Mouse (Mus musculus) monocyte, adult 2 months (primary cell): ENCODE data around the gene Akr1b8.
"Not testable (repeated sequence)": the region's sequence is repeated elsewhere in the genome, so short reads cannot be mapped to it uniquely, and the experiment has no call there.

Experiments used
- DNase-seq, 2 experiments: peaks; one replicate each; pipeline ENCODE4 v3.0.0; 2022; ENCODE audit warnings: low spot score in 2 of 2, low read depth in 1 of 2

The Akr1b8 gene

DNA sequence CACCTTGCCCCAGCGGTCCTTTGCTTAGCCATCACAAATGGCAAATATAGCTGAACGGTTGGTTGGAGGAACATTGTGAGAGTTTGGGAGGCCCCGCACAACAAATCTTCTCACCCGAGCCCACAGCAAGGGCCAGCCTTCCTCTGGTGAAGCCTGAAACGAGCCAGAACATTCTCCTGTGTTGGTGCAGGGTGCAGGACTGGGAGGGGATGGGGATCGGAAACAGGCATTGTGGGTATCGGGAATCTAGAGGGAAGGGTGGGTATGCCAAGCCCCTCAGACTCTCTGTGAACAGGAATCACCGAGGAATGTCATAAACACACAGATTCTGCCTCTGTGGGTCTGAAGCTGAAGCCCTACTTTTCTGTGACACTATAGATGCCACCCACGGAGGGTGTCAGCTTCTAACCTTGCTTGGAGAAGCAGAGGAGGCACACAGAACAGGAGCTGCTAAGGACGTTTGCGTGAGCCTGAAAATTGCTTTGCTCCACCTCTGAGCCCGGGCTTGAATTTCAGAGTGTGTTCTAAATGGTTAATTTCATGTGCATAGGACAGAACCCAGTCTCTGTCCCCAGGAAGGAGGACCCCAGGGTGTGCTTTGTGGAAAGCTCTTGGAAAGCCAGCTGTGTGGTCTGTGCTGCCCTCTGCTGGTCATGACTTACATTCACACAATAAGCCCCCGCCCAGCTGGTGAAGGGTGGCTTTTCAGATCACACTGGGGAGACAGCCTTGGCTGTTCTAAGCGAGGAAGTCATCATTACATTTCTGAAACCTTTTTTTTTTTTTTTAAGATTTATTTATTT is 7.6 kb upstream of the Akr1b8 start:
- peak in 1 of 2 experiments; percentile 25 for DNase-seq

DNA sequence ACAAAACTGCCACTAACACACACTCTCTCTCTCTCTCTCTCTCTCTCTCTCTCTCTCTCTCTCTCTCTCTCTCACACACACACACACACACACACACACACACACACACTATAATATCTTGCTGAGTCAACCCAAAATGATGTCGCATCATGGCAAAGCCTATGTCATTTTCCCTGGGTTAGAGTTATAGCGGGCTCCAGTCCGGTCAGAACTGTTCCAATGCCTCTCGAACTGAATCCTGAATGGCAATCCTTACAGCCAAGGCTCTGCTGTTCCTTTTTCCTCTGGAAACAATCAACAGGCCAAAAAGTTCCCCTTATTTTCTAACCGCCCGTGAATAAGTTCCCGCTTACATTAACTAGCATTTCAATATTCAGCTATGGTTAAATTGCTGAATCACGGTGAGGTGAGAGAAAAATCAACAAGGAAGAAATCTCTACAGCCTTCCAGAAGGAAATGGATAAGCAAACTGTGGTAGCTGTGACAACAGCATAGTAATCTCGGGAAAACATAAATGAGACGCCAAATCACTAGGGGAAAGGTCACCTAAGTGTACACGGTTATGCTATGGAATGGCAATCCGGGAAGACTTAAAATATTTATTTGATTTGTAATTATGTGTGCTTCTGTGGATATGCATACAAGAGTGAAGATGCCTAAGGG is 3.8 kb upstream of the Akr1b8 start:
- no peak for DNase-seq

DNA sequence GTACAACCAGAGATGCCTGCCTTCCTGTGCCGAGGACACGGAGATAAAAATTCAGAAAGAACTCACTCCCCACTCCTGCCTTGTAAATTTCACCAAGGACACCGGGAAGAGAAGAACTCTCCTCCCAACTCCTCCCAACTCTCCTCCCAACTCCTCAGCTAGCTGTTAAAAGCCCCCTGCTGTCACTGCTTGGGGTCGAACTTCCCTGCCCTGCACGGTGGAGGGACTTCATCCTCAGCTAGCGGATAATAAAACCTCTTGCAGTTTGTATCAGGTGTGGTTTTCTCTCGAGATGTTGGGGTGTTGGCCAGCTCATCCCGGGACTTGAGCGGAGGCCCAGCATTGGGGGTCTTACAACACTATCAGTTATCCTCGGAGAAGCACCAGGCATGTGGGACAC is 2.4 kb upstream of the Akr1b8 start:
- DNase-seq = not testable (repeated sequence)

DNA sequence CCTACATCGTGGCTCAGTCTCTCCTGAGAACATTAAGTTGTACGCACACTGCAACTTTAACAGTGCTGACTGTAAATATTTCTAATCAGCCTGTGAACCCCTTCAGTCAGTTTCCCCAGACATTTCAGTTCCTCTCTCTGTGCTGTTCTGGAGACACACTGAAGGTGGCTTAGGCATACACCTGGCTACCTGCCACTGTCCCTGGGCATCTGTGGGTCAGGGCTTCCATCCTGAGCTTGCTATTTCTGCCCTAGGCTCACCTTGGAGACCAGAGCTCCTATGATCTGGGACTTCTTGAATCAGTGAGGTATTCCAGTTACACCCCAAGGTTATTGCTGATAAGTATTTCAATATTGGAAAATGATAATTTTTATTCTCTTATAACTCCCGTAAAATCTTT is 1.5 kb upstream of the Akr1b8 start:
- no peak for DNase-seq

DNA sequence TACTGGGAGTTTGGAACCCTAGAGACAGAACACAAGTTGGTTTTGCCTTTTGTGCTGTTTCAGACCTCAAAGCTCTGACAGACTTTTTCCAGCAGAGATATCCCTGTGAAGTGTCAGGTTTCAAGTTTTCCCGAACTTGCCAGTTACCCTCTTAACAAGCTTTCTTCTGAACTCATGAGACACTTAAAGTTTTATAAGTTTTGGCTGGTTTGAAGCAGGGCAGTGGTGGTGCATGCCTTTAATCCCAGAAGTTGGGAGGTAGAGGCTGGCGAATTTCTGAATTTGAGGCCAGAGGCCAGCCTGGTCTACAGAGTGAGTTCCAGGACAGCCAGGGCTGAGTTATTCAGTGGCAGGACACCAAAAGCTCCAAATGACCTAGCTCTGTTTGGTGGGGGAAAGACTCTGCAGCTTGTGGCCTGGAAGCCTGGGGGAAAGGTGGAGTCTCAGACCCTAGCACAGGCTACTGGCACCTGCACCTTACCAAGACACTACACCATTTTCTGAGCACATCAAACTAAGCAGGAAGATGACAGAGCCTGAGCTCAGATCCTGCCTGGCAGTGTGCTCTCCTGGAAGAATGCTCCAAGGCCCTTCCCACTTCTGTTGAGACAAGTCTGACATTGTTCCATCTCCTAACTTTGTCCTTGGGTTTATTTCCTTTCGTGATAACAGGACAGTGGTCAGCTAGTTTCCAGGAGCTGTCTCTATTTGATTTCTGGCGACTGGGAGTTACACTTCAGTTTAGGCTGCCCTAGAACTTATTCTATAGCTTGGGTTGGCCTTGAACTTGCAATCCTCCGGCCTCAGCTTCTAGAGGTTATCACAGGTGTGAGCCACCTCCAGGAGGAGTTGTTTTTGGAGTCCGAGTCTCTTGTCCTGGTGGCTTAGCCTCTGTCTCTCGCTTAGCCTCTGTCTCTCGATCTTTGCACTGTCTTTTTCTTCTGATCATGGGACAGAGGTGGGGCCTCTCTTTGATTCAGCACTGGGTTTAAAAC is 732 bp downstream of the Akr1b8 start:
- DNase-seq = no peak

DNA sequence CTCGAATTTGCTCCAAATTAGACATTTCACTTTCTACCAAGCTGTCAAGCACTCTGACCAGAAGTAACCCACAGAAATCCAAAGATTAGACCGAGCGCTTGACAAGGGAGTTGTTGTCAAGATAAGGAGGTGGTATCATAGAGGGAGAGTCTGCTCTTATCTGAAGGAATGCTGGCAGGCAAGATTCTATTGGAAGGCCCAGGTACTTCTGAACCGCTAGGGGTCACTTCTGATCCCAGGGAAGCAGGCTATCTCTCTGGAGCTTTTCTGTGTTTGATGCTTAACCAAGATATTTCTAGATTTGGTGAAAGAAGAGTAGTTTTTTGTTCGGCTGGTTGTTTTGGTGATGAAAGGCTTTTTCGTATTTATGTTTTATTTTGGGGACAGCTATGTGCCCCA is 1.4 kb downstream of the Akr1b8 start:
- no peak for DNase-seq

DNA sequence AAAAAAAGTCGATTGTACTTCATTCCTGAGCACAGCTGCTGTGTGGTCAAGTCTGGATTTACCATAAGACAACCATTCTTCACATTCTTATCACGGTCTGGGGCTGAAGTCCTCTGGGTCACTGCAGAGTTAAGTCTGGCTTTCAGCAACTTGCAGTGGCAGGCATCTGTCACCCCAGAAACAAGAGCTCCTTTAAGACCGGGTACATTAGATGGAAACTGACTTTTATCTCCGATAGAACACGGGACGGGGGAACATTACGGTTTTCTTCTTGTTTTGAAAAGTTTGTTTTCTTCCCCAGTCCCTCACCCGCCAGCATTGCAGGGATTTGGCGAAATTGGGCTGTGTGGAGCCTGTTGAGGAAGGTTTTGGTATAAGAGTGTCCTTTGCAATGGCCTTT is 1.9 kb downstream of the Akr1b8 start:
- DNase-seq = no peak

DNA sequence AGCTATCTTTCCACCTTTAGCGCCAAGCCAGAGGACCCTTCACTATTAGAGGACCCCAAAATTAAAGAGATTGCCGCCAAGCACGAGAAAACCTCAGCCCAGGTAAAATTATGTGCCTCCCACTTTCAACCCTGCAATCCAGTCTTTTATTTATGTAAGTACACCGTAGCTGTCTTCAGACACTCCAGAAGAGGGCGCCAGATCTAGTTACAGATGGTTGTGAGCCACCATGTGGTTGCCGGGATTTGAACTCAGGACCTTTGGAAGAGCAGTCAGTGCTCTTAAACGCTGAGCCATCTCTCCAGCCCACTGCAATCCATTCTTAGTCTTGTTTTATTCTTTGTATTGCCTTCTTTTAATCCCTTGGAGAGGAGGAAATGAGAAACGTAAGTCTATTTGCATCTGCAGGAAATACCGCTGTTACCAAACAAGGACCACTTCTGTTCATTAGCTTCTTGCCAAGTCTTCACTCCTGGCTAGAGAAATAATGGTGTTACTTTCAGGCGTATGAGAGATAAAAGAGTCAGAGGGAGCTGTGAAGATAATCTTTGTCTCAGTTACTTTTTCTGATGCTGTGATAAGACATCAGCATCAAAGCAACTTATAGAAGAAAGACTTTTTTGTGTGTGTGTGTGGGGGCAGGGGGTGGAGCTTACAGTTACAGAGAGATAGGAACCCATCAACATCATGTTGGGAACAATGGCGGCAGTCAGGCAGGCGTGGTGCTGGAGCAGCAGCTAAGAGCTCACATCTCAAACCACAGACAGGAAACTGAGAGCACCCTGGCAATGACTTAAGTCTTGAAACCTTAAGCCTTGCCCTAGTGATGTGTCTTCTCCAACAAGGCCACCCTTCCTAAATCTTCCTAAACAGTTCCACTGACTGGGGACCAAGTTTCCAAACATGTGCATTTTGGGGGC is 10.6 kb downstream of the Akr1b8 start:
- no peak for DNase-seq

DNA sequence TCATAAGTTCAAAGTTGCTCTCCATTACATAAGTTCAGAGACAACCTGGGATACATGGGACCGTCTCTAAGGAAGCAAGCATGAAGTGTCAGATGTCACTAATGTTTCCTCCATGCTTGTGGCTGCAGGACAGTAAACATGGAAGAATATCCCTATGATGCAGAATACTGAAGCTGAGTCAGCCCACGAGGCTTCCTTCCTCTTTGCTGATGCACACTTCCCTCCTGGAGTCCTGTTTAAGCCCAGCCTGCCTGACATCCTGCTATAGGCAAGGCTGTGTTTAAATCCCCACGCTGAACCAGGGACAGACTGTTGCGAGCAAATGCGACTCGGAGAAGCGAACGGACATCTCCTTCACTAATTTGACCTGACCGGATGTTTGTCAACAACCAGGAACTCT is 14.1 kb downstream of the Akr1b8 start:
- peak in 1 of 2 experiments; percentile 11 for DNase-seq

DNA sequence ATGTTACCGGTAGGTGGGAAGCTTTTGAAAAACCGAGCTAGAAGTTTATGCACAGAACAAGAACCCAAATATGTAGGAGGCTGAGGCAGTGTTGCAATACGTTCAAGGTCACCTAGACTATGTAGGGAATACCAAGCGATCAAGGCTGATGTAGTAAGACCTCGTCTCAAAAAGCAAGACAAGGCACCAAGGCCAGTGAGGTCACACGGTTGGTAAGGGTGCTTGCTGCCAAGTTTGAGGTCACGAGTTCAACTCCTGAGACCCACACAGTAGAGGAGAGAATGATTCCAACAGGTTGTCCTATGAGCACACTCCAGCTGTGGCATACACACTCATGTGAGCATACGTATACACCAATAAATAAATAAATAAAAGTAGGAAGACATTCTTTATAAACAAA is 16.2 kb downstream of the Akr1b8 start:
- DNase-seq = no peak

DNA sequence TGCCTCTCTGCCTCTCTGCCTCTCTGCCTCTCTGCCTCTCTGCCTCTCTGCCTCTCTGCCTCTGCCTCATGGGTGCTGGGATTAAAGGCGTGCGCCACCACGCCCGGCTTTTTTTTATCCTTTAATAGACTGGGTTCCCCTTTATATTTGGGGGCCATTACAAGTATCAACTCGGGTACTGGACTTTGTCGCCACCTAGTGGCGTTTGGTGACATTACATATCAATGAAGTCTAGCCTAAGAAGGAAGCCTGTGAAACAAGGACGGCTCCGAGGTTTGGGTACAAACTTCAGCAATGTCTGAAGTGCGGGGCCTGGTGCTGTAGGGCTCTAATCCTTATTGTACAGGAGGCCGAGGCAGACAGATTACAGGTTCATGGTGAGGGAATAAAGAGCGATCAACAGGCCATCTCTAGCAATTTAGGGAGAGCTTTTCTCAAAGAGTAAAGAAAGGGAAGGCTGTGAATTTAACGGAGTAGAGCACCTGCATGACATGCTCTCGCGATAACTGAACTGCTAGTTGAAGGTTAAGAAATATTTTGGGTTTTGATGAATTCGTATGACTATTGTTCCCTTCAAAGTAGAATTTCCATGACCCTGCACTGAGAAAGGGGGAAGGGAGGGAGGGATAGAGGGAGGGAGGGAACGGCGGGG is 17.9 kb downstream of the Akr1b8 start:
- DNase-seq = peak; percentile 55 to 74

DNA sequence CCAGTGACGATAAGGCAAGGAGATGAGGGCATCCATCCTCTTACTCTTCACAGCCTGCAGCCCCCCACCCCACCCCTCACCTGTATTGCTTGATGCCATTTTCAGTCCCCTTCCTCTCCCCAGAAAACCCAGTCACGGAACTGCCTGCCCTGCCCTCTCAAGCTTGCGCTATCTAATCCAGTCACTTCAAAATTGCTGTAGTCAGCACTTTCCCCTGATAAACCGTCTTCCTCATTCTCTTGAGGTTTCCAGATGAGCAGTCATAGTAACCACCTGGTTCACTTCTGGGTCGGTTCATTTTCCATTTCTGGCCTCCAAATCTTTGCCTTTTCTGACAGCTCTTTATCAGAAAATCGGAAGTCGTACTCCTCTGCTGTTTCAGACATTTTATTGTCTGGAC is 19.9 kb downstream of the Akr1b8 start:
- no peak for DNase-seq

DNA sequence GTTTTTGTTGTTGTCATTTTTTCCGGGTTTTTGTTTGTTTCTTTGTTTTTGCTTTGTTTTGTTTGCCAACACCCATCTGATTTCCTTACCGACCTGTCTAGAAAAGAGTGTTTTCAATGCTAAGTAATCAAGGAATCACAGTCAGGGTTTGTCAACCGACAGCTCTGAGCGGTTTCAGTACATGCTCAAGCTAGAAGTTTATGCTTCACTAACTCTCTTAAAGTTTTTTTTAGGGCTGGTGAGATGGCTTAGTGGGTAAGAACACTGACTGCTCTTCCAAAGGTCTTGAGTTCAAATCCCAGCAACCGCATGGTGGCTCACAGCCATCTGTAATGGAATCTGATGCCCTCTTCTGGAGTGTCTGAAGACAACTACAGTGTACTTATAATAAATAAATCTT is 22.0 kb downstream of the Akr1b8 start:
- not testable (repeated sequence) for DNase-seq

DNA sequence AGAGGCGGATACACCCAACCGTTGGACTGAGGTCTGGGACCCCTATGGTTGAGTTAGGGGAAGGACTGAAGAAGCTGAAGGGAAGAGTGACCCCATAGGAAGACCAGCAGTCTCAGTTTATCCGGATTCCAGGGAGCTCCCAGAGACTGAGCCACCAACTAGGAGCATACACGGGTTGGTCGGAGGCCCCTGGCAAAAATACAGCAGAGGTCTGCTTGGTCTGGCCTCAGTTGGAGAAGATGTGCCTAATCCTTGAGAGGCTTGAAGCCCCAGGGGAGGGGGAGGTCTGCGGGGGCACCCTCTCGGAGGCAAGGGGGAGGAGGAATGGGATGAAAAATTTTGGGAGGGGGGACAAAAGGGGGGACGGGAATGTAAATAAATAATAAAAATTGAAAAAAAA is 29.5 kb downstream of the Akr1b8 start:
- DNase-seq = no peak

DNA sequence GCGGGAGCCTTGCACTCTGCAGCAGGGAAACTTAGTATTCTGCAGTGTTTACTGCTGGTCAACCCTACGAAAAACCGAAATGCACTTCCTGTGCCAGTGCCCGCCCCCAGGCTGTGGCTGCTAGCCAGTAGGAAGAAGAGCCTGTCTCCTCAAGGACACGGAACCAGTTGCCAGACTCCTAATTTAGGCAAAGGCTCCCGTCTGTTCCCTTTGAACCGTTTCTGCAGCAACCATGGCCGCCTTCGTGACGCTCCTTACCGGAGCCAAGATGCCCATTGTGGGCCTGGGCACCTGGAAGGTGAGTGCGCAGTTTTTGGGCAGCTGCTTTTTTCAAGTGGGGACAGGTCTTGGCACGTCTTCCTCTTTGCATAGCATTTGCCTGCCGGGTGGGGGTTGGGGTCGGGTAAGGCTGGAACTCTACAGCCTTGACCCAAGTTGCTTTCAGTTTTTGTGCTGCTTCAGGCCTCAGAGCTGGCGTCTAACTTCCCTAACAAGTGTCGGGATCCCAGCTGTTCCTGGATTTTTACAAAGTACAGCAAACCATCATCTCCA is 30.3 kb downstream of the Akr1b8 start, which contains the start of gene Akr1b10:
Akr1b10 (plus strand) TSS at position 109 of the 552 bp plus-strand sequence.
- DNase-seq = peak; percentile 21 to 42

DNA sequence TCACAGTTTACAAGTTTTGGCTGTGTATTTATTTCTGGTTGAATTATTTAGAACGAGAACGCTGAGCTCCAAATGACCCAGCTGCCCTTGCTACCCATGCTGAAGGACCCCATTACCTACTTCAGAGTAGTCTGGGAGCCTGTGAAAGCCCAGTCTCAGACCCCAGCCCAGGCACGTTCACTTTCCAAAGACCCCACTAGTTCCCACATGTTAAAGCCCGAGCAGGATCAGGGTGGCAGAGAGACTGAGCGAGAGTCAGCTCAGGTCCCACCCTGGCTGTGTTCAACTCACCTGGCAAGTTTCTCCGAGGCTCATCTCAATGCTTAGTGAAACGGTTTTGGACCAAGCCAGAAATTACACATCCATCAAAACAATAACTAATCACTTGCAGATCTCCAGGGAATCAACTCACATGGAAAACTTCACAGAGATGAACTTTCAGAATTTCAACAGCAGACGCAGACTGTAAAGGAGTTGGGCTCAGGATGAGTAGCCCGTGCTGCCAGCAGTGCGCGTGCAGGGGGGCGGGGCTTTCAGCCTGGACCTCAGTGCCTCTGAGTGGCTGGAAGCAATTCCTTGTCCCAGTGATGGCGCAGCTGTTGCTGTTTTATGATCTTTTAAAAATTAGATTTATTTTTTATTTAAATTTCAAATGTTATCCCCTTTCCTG is 30.9 kb downstream of the Akr1b8 start:
- no peak for DNase-seq

DNA sequence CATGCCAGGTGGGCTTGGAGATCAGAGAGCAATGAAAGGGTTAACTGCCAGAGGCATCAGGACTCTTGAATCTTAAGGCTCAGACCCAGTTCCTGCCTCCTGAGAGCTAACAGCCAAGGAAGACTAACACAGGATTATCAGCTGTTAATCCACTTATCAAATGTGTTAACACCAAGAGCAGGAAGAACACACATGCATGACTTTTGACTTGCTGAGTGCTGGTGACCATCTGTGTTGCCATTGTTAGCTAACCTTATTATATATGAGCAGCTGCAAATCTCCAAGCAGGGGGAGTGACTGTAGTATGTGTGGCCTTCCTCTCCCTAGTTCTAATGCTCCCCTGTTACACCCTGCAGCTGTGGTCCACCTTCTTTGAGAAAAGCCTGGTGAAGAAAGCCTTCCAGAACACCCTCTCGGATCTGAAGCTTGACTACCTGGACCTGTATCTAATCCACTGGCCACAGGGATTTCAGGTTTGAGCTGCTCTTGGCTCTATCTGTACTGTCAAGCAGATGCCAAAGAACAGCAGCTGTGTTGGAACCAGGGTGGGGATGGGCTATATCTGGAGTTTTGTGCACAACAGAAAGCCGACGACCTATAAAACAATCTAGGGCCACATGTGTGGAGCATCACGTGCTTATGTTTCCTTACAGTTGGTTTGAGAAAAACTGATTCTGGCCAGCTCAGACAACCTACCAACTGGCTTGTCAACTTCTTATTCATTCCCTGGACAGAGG is 34.7 kb downstream of the Akr1b8 start:
- no peak for DNase-seq

DNA sequence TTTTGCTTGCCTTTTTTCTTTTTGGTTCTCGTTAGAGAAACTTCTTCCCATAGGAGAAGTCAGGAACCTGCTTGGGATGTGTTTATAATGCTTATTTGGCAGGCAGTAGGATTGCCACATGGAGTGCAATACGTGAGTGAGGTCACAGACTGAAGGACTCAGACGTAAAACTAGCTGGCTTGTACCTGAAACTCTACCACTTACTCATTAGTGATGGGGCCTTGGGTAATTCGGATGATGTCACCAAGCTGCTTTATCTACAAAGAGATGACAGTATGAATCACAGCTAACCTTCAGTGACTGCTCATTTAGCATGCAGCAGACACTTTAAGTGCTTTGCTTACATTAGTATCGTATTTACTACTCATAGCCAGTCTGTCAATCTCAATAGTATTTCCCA is 42.0 kb downstream of the Akr1b8 start:
- no peak for DNase-seq
